Mouse (Mus musculus) embryonic facial prominence, embryonic 15.5 days (tissue): Measurements from ENCODE around the gene Fbh1. TPM values are rescaled to one million over a fixed set of nuclear protein-coding genes. Genes with fewer than 3 reads are reported as not detected.

Experiments used
- ATAC-seq: fragments of 200-750 bp; cut with Nextera tagmentation; 2 replicates; pipeline ENCODE4 v1.8.0; 2017; ENCODE audit warnings: low read depth, moderate TSS enrichment; ENCODE audit not compliant: insufficient number of reproducible peaks, low FRiP score, low TSS enrichment
- H3K27ac ChIP-seq: fragments of 300-500 bp; sonication (generic); replicated peaks from 2 replicates; pipeline ENCODE4 v1.5.1; 2015; ENCODE audit warnings: mild to moderate bottlenecking, inconsistent platforms
- H3K27me3 ChIP-seq: fragments of 300-500 bp; sonication (generic); 2 replicates; pipeline ENCODE4 v1.6.1; 2015; ENCODE audit warnings: inconsistent platforms
- H3K36me3 ChIP-seq: fragments of 300-500 bp; sonication (generic); 2 replicates; pipeline ENCODE4 v1.6.1; 2015; ENCODE audit warnings: mild to moderate bottlenecking, inconsistent platforms
- H3K4me1 ChIP-seq: fragments of 300-500 bp; sonication (generic); 2 replicates; pipeline ENCODE4 v1.6.1; 2015; ENCODE audit warnings: inconsistent platforms
- H3K4me2 ChIP-seq: fragments of 300-500 bp; sonication (generic); replicated peaks from 2 replicates; pipeline ENCODE4 v1.6.1; 2015; ENCODE audit warnings: mild to moderate bottlenecking, inconsistent platforms
- H3K4me3 ChIP-seq: fragments of 300-500 bp; sonication (generic); replicated peaks from 2 replicates; pipeline ENCODE4 v1.5.1; 2015; ENCODE audit warnings: mild to moderate bottlenecking, inconsistent platforms
- H3K9ac ChIP-seq: fragments of 300-500 bp; sonication (generic); 2 replicates; pipeline ENCODE4 v1.6.1; 2015; ENCODE audit warnings: inconsistent platforms
- H3K9me3 ChIP-seq: fragments of 300-500 bp; sonication (generic); replicated peaks from 2 replicates; pipeline ENCODE4 v1.6.1; 2016; ENCODE audit warnings: inconsistent platforms
- WGBS: fragments of 180-500 bp; shearing (Covaris S2); methylation state at CpG from one replicate; pipeline ENCODE4 v1.1.7; 2015; 5-methylcytosine and 5-hydroxymethylcytosine counted together
- polyA plus RNA-seq: library from polyadenylated mRNA; unstranded; fragments of >200 nt; fragmentation: Nextera tagmentation; extraction: Ambion mirVana; gene quantifications from 2 replicates; pipeline ENCODE4 v1.2.1, GENCODE M21; 2015

The Fbh1 gene
- 117 and 121 TPM in 2 replicates for polyA plus RNA-seq

DNA sequence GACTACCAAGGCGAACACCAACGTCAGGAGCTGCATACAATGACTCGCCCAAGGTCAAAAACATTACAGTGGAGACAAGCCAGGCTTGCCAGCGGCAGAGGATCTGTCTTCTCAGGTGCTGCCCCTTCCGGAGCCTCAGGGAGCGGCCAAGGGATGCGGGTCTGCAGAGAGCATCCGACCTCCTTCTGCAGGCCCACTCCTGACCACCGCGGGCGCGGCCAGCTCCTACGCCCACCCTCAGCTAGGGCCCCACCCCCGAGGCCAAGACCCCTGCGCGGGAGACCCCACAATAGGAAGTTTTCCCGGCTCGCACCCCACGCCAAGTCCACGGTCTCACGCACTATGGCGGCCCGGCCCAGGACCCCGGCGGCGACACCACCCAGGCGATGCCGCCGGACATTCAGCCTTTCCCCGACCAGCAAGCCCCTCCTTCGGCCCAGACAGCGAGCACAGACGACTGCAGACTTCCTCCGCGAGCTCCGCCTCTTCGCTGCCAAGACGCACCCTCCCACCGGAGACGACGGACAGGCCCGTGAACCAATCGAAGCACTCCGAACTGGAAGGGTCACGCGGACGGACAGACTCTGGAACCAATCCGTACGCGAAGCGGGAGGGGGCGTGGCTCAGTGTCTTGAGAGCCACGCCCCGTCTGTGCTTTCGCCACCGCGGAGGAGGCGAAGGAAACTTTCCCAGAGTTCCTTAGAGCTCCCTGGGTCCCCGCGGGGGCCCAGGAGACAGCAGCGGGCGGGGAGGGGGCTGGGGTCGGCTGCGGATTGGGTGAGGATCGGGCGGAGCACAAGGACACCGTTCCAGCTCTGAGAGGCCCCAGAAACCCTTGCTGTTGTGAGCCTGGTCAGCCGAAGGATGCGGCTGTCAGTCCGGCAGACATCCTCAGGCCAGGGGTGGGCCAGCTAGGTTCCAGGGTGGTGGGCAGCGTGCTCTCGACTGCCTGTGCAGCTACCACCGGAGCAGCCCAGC is at the start of gene Fbh1, which contains the start of gene Ankrd16:
Fbh1 (minus strand) TSS at position 492 of the 978 bp plus-strand sequence.
Ankrd16 (plus strand) TSS at position 786 of the 978 bp plus-strand sequence.
- WGBS: under 1% methylated on average over 73 of the region's 73 CpGs
- Histone ChIP-seq H3K9ac (peak within 1 kb of the TSS; percentile 85), H3K27ac (peak within 1 kb of the TSS; percentile 99), H3K4me3 (peak within 1 kb of the TSS; percentile 91), H3K36me3 (peaks cover 16% of the 10 kb centered on the region), H3K4me1 (peaks cover 21% of the 10 kb centered on the region), H3K4me2 (peak within 1 kb of the TSS; percentile 77), H3K9me3 (no peaks in the 10 kb centered on the region), H3K27me3 (no peaks in the 10 kb centered on the region)
- ATAC-seq: peak; percentile 97

DNA sequence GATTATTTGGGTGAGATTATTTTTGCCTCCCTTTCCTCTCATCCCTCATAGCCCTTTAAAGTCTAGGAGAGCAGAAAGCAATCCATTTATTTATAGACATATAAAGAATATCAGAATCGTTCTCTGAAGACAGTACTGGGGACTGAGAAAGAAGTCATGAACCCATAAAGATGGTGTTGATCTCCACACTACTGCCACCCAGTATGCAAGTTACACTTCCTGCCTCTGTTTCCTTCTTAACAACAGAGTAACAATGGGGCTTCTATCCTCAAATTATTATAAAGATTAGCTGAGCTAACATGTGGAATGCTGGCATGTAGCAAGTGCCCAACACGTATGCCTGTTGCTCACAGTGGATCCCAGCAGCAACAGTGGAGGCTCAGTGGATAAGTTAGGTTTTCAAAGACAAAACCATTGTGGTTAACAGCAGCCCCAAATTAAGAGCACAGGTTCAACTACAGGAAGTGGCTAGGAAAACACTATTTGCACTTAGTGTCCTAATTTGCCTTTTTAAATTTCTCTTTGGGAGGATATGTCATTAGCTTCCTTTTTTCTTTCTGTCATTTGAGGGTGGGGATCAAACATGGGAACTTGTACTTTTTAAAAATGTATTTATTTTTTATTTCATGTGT is 24.0 kb upstream of the Fbh1 start:
- WGBS: 80% methylated on average over 2 of the region's 2 CpGs
- H3K27ac ChIP-seq: no peak overlapping the region
- no peaks in the 10 kb centered on the region for H3K36me3 ChIP-seq
- H3K27me3 ChIP-seq: no peaks in the 10 kb centered on the region
- H3K4me3 ChIP-seq: no peak overlapping the region
- H3K4me2 ChIP-seq: no peak overlapping the region
- H3K9ac ChIP-seq: no peak overlapping the region
- H3K9me3 ChIP-seq: no peaks in the 10 kb centered on the region
- H3K4me1 ChIP-seq: peaks cover 6% of the 10 kb centered on the region; the same call in 1 of the 2 replicates
- no peak for ATAC-seq

DNA sequence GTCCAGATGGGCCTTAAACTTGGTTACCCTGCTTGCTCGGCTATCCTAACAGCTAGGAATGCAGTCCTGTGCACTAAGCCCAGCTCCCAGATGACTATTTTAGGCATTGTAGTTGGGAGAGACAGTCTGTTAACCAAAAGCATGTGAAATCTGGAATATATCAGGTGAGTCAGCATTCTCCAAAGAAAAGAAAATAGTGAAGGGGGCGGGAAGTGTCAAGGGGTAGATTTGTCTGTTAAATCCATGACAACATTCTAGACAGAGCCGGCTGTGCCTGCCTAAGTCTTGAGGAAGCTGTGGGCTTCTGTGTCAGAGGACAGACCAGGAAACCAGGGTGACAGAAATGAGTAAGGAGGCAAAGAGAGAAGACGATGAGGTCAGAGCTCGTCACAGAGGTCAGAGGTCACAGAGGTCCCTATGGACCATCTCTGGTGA is 20.6 kb upstream of the Fbh1 start:
- Histone ChIP-seq H3K27ac (no peak overlapping the region), H3K4me1 (peaks cover 6% of the 10 kb centered on the region; the same call in 1 of the 2 replicates), H3K4me3 (no peak overlapping the region), H3K27me3 (no peaks in the 10 kb centered on the region), H3K36me3 (peaks cover 5% of the 10 kb centered on the region; the same call in 1 of the 2 replicates), H3K4me2 (no peak overlapping the region), H3K9me3 (no peaks in the 10 kb centered on the region), H3K9ac (no peak overlapping the region)
- 0 out of 2 replicates have a peak, but pooled peaks have one; percentile 34 for ATAC-seq
- 32% methylated on average over 5 of the region's 5 CpGs for WGBS

DNA sequence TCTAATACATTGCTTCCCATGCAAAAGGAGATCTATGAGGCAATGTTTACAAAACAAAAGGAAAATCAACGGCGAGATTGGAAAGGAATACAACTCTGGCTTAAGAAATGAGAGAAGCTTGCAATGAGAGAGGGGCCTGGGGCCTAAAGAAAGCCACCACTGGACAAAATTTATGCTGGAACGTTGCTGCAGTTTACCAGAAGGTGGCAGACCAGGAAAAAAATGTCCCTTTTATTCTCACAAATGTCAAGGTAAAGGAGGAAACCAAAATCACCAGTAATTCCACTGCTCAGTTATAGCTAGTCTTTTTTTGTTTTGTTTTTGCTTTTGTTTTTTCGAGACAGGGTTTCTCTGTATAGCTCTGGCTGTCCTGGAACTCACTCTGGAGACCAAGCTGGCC is 17.3 kb upstream of the Fbh1 start:
- Histone ChIP-seq H3K27ac (no peak overlapping the region), H3K9ac (no peak overlapping the region), H3K36me3 (peaks cover 26% of the 10 kb centered on the region), H3K9me3 (no peaks in the 10 kb centered on the region), H3K27me3 (no peaks in the 10 kb centered on the region), H3K4me3 (no peak overlapping the region), H3K4me1 (peaks cover 6% of the 10 kb centered on the region; the same call in 1 of the 2 replicates), H3K4me2 (no peak overlapping the region)
- 72% methylated on average over 4 of the region's 4 CpGs for whole genome bisulfite sequencing
- ATAC-seq: no peak

DNA sequence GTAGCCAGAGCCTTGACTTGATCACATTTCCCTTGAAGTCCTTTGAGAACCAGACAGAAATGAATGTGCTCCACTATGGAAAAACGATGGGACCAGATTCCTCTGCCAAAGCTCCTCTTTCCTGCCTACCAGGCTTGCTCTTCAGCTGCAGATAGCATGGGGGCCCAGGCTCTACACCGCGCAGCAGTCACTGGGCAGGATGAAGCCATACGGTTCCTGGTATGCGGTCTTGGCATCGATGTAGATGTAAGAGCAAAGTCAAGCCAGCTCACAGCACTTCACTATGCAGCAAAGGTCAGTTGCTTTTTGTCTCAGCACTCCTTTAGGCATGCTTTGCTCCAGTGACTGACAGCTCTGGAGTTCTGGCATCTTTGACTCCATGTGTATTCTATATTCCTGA is 6.8 kb upstream of the Fbh1 start:
- 92% methylated on average over 6 of the region's 6 CpGs for WGBS
- no peak overlapping the region for H3K27ac ChIP-seq
- H3K4me2 ChIP-seq: no peak overlapping the region
- no peak overlapping the region for H3K4me3 ChIP-seq
- no peaks in the 10 kb centered on the region for H3K27me3 ChIP-seq
- peaks cover 76% of the 10 kb centered on the region for H3K36me3 ChIP-seq
- no peak for ATAC-seq
- no peaks in the 10 kb centered on the region for H3K9me3 ChIP-seq
- peaks cover 6% of the 10 kb centered on the region for H3K4me1 ChIP-seq
- no peak overlapping the region for H3K9ac ChIP-seq

DNA sequence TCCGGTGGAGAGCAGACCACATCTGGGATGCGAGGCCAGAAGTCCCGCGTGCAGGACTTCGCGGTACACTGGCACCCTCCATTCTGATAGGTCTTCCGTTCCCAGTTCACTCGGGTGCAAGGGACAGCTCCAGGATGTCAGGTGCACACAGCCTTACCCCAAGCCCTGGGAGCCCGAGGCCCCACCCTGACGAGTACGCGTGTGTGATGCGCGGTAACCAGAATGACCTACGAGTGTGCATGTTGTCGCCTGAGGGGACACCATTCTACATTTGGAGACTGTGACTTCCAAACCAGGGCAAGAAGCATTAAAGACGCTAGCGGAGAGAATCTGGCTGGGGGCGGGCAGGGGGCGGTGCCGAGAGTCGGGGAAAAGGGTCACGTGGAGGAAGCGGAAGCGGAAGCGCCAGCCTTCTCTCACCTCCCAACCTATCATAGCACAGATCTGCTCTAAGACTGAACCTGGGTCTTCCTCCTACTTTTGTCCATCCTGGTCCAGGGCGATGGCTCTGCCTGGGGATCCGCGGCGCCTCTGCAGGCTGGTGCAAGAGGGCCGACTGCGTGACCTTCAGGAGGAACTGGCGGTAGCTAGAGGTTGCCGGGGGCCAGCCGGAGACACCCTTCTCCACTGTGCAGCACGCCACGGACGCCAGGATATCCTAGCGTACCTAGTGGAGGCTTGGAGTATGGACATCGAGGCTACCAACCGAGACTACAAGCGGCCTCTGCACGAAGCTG is 873 bp upstream of the Fbh1 start:
- H3K4me2 ChIP-seq: peak overlapping the region; percentile 77

DNA sequence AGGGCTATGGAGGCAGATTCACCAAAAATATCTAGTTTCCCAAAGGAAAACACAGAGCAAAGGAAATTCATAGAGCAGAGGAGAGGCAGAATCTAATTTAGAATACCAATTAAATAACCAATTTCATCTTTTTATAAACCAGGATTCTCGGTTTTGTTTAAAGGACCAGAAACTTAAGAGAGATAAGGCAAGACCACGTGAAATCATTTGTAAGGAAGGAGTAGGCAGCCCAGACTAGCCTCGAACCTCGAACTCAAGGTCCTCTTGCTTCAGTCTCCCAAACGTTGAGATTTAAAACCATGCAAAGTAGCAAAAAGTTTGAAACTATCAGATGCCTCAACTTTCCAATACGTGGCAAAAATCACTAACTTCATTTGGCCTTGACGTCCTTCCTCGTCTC is 967 bp downstream of the Fbh1 start:
- Histone ChIP-seq H3K4me2 (peak overlapping the region; percentile 54), H3K9me3 (no peaks in the 10 kb centered on the region), H3K4me1 (peaks cover 21% of the 10 kb centered on the region), H3K27ac (no peak overlapping the region; the same call in 1 of the 2 replicates), H3K36me3 (peaks cover 6% of the 10 kb centered on the region), H3K4me3 (peak overlapping the region; percentile 91), H3K9ac (peak overlapping the region; percentile 77), H3K27me3 (no peaks in the 10 kb centered on the region)
- 49% methylated on average over 8 of the region's 8 CpGs for WGBS
- ATAC-seq: no peak

More for the DNA sequence above, 873 bp upstream of the Fbh1 start:
- under 1% methylated on average over 43 of the region's 43 CpGs for WGBS
- Histone ChIP-seq H3K27me3 (no peaks in the 10 kb centered on the region), H3K9me3 (no peaks in the 10 kb centered on the region), H3K4me3 (peak overlapping the region; percentile 91), H3K4me1 (peaks cover 21% of the 10 kb centered on the region), H3K9ac (peak overlapping the region; percentile 85), H3K36me3 (peaks cover 25% of the 10 kb centered on the region), H3K27ac (peak overlapping the region; percentile 99)
- peak; percentile 87 for ATAC-seq

DNA sequence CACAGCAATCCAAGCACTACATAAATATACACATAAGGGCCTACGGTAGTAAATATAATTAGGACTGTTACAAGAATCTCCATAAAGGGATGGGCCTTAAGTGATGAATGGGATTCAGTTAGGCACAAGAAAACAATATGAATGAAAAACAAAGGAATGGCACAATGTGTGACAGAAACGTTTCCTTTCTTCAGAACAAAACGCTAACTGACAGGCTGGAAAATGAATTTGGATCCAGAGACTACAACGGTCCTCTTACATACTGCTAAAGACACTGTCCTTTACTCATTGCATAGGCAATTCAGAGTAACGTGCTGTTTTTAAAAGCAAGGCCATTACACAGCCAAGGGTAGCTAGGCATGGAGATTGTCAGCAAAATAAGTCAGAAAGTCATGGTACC is 2.3 kb downstream of the Fbh1 start:
- Histone ChIP-seq H3K27ac (no peak overlapping the region), H3K36me3 (no peaks in the 10 kb centered on the region), H3K27me3 (no peaks in the 10 kb centered on the region), H3K4me3 (no peak overlapping the region), H3K4me2 (no peak overlapping the region), H3K9me3 (no peaks in the 10 kb centered on the region), H3K9ac (no peak overlapping the region), H3K4me1 (peaks cover 21% of the 10 kb centered on the region)
- ATAC-seq: no peak
- 79% methylated on average over 5 of the region's 5 CpGs for WGBS

DNA sequence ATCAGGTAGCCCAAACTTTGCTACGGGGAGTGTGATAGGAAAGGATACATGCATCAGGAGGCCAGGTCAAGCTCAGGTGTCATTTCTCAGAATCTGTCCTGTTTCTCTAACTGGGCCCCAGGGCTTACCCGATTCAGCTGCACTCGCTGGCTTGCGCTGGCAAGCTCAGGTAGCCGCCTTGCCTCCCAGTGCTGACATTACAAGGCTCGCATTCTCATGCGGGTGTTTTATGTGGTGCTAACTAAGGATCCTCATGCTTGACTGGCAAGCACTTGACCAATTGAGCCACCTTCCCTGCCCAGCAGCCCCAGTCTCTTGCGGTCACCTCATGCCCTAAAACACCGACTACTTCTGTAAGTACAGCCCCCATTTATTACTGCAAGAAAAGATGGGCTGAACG is 3.0 kb downstream of the Fbh1 start:
- Histone ChIP-seq H3K36me3 (peaks cover 5% of the 10 kb centered on the region; the same call in 1 of the 2 replicates), H3K4me2 (no peak overlapping the region), H3K9me3 (no peaks in the 10 kb centered on the region), H3K4me3 (no peak overlapping the region), H3K9ac (no peak overlapping the region), H3K27me3 (no peaks in the 10 kb centered on the region), H3K4me1 (peaks cover 17% of the 10 kb centered on the region), H3K27ac (no peak overlapping the region)
- ATAC-seq: no peak
- 83% methylated on average over 10 of the region's 10 CpGs for WGBS

DNA sequence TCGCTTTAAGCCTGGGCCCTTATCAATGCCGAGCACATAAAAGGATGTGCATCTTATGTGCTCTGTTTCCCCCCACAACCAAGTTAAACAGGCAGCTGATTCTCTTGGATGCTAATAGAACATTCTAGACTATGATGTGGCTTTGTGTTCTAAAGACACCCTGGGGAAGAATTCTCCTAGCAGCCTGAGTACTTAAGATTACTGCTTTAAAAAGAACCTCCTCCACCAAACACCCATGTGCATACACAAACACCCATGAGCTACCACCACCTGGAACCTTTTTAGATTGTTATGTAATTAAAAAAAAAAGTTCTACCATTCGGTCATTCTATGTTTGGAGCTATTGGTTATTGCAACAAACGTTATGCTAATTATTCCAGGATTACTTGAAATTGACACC is 5.0 kb downstream of the Fbh1 start:
- peaks cover 9% of the 10 kb centered on the region for H3K4me1 ChIP-seq
- no peaks in the 10 kb centered on the region for H3K27me3 ChIP-seq
- no peak for ATAC-seq
- H3K36me3 ChIP-seq: peaks cover 20% of the 10 kb centered on the region; the same call in 1 of the 2 replicates
- WGBS: 72% methylated on average over 4 of the region's 4 CpGs
- H3K4me2 ChIP-seq: no peak overlapping the region
- no peak overlapping the region for H3K4me3 ChIP-seq
- no peaks in the 10 kb centered on the region for H3K9me3 ChIP-seq
- no peak overlapping the region for H3K27ac ChIP-seq
- H3K9ac ChIP-seq: no peak overlapping the region
